11 mouse cellular contexts compared by ENCODE assay signal in genomic region chr1:77511372-77512058, GRCm38 (mm10). TPM values are rescaled to one million over a fixed set of nuclear protein-coding genes. Genes with fewer than 3 reads are reported as not detected.
DNase-seq lines count a peak whose midpoint lies in the region; ATAC-seq and TF ChIP-seq lines count a peak whose summit lies in the region.
"Had no signal": no experiment of that assay in that cellular context is flagged by ENCODE, and none has a peak within 500 bp of the region (broad histone marks: within the 10 kb centered on the region; RNA-seq: fewer than 3 reads in every experiment).

No protein-coding gene starts in this region.

- 84% methylated on average over 10 of the region's 10 CpGs for WGBS in heart, postnatal 0 days
- WGBS in hindbrain, embryonic 11.5 days, result 28% methylated on average over 10 of the region's 10 CpGs
- 34% methylated on average over 10 of the region's 10 CpGs for WGBS in midbrain, embryonic 15.5 days

- H3K27me3 ChIP-seq in heart, postnatal 0 days (ENCODE audit: control insufficient read depth, insufficient read depth, low read length), result 0 out of 2 replicates have a peak, but pooled peaks cover 5% of the 10 kb centered on the region
- H3K27me3 ChIP-seq in hindbrain, embryonic 11.5 days (ENCODE audit: control insufficient read depth, insufficient read depth, low read length), result no peaks in the 10 kb centered on the region; the same call in 1 of the 2 replicates
- H3K27me3 ChIP-seq in midbrain, embryonic 15.5 days (replicated peaks), result 0 out of 2 replicates have a peak, but pooled peaks cover 2% of the 10 kb centered on the region

- no peak for ATAC-seq in heart, postnatal 0 days (ENCODE audit: insufficient read depth, low read depth)
- ATAC-seq in hindbrain, embryonic 11.5 days (ENCODE audit: low FRiP score), result no peak
- no peak for ATAC-seq in midbrain, embryonic 15.5 days (replicated peaks)
- ATAC-seq: CD4-positive, CD25-positive, alpha-beta regulatory T cell, adult 4 months had no signal

- intact Hi-C loops in heart, postnatal 25 days (cut with DNase I), result loop anchor here (5.0 to 10.0 kb wide), 5 partner anchors 69 to 1467 kb away; no protein-coding TSS in a partner anchor

- no peak for TF ChIP-seq EP300 in heart, postnatal 0 days (IDR thresholded peaks at IDR 0.05; ENCODE audit: low read depth)

- H3K27ac ChIP-seq in heart, postnatal 0 days (ENCODE audit: low read depth), result no peak overlapping the region
- peak overlapping the region; percentile 85 for H3K27ac ChIP-seq in hindbrain, embryonic 11.5 days (ENCODE audit: low read depth, low read length)
- 0 out of 2 replicates have a peak overlapping the region, but pooled peaks have one; percentile 83 for H3K27ac ChIP-seq in midbrain, embryonic 15.5 days
- H3K27ac ChIP-seq: macrophage had no signal

- peaks cover 11% of the 10 kb centered on the region; the same call in 1 of the 2 replicates for H3K4me1 ChIP-seq in heart, postnatal 0 days (ENCODE audit: control insufficient read depth, insufficient read depth)
- H3K4me1 ChIP-seq in hindbrain, embryonic 11.5 days (replicated peaks; ENCODE audit: control insufficient read depth, insufficient read depth, low read length), result no peaks in the 10 kb centered on the region; the same call in 1 of the 2 replicates
- H3K4me1 ChIP-seq in midbrain, embryonic 15.5 days, result peaks cover 43% of the 10 kb centered on the region

- peak overlapping the region; percentile 78; the same call in 1 of the 2 replicates for H3K4me3 ChIP-seq in heart, postnatal 0 days (ENCODE audit: low read depth, low read length)
- peak overlapping the region; percentile 76 for H3K4me3 ChIP-seq in hindbrain, embryonic 11.5 days (ENCODE audit: low read depth, low read length)
- H3K4me3 ChIP-seq in midbrain, embryonic 15.5 days, result peak overlapping the region; percentile 66

- H3K4me2 ChIP-seq in heart, postnatal 0 days (ENCODE audit: low read depth, low read length), result peak overlapping the region; percentile 86; the same call in 1 of the 2 replicates
- peak overlapping the region; percentile 63 for H3K4me2 ChIP-seq in hindbrain, embryonic 11.5 days (replicated peaks; ENCODE audit: low read depth, low read length)
- H3K4me2 ChIP-seq in midbrain, embryonic 15.5 days, result peak overlapping the region; percentile 80

- no peak for TF ChIP-seq CTCF in heart, postnatal 0 days (IDR thresholded peaks at IDR 0.05; ENCODE audit: low read depth)

- H3K9ac ChIP-seq in heart, postnatal 0 days (replicated peaks; ENCODE audit: low read depth, low read length), result no peak overlapping the region
- peak overlapping the region; percentile 66 for H3K9ac ChIP-seq in hindbrain, embryonic 11.5 days (ENCODE audit: low read depth, low read length)
- peak overlapping the region; percentile 63 for H3K9ac ChIP-seq in midbrain, embryonic 15.5 days

- DNase-seq in heart, postnatal 0 days (ENCODE audit: low spot score), result no peak
- DNase-seq in heart, postnatal 25 days (ENCODE audit: low spot score), result no peak
- DNase-seq in embryo, embryonic 10.5 days (ENCODE audit: low spot score), result peak; percentile 62
- DNase-seq in hindbrain, embryonic 11.5 days (ENCODE audit: low spot score), result no peak
- DNase-seq in cerebellum, adult 9-10 months, result no peak
- DNase-seq in urinary bladder, postnatal 25 days (ENCODE audit: low spot score), result no peak
- no peak for DNase-seq in gastrocnemius, postnatal 4 days (ENCODE audit: low spot score in 2 of 2)
- DNase-seq: kidney, adult 11 months had no signal

- H3K9me3 ChIP-seq in heart, postnatal 0 days (replicated peaks; ENCODE audit: control insufficient read depth, low read length), result no peaks in the 10 kb centered on the region
- H3K9me3 ChIP-seq in hindbrain, embryonic 11.5 days (ENCODE audit: control insufficient read depth, low read length), result no peaks in the 10 kb centered on the region
- H3K9me3 ChIP-seq in midbrain, embryonic 15.5 days, result no peaks in the 10 kb centered on the region

- peaks cover 5% of the 10 kb centered on the region; the same call in 1 of the 2 replicates for H3K36me3 ChIP-seq in heart, postnatal 0 days (replicated peaks; ENCODE audit: control insufficient read depth, insufficient read depth, low read length)
- no peaks in the 10 kb centered on the region for H3K36me3 ChIP-seq in hindbrain, embryonic 11.5 days (ENCODE audit: control insufficient read depth, insufficient read depth, low read length)
- H3K36me3 ChIP-seq in midbrain, embryonic 15.5 days (replicated peaks), result no peaks in the 10 kb centered on the region

RNA-seq across cellular contexts. Expression of gene Epha4, which starts 3.4 kb away (rescaled TPM):
- 20.3 and 27.3 TPM in 2 replicates for total RNA-seq in heart, postnatal 0 days (2014; rRNA removed; ENCODE audit: low replicate concordance)
- 8.5 TPM in 2 replicates for polyA plus RNA-seq in heart, postnatal 0 days (2015; fragmentation: Nextera tagmentation; extraction: Ambion mirVana)
- 10 to 100 TPM; 27.4 to 28.7 TPM for total RNA-seq in heart, postnatal 25 days (2021)
- polyA plus RNA-seq in hindbrain, embryonic 11.5 days (2014; fragmentation: Nextera tagmentation; extraction: Ambion mirVana), result 25.9 and 28.0 TPM in 2 replicates
- 33.0 and 38.5 TPM in 2 replicates for polyA plus RNA-seq in midbrain, embryonic 15.5 days (2015; fragmentation: Nextera tagmentation; extraction: Ambion mirVana)
- total RNA-seq in gastrocnemius, postnatal 4 days (2021), result 10 to 100 TPM; 10.7 to 12.8 TPM
- polyA plus RNA-seq: macrophage had no signal
